Mouse (Mus musculus): ENCODE measurements around the gene Dtnb.

The Dtnb gene

GRCm38 (mm10) chr12:3572581-3573397 lies 608 bp downstream of the Dtnb start:
- peak; percentile 66 to 76 for DNase-seq

GRCm38 (mm10) chr12:3573410-3573809 lies 1.2 kb downstream of the Dtnb start:
- DNase-seq, result no peak

GRCm38 (mm10) chr12:3574670-3575069 lies 2.5 kb downstream of the Dtnb start:
- no peak for DNase-seq

GRCm38 (mm10) chr12:3579958-3580530 lies 7.9 kb downstream of the Dtnb start:
- DNase-seq, result no peak

- DNase-seq, result no peak
Measured at GRCm38 (mm10) chr12:3582604-3583003, 10.4 kb downstream of the Dtnb start.

GRCm38 (mm10) chr12:3585525-3585924 lies 13.3 kb downstream of the Dtnb start:
- DNase-seq, result no peak

GRCm38 (mm10) chr12:3587010-3587409 lies 14.8 kb downstream of the Dtnb start:
- DNase-seq, result no peak

- DNase-seq, result no peak
Measured at GRCm38 (mm10) chr12:3590039-3590438, 17.9 kb downstream of the Dtnb start.

GRCm38 (mm10) chr12:3591595-3591994 lies 19.4 kb downstream of the Dtnb start:
- no peak for DNase-seq

GRCm38 (mm10) chr12:3602786-3603185 lies 30.6 kb downstream of the Dtnb start:
- no peak for DNase-seq

- no peak for DNase-seq
Measured at GRCm38 (mm10) chr12:3606202-3606601, 34.0 kb downstream of the Dtnb start.

GRCm38 (mm10) chr12:3609747-3610146 lies 37.6 kb downstream of the Dtnb start:
- no peak for DNase-seq

- DNase-seq, result no peak
Measured at GRCm38 (mm10) chr12:3611871-3612270, 39.7 kb downstream of the Dtnb start.

GRCm38 (mm10) chr12:3615041-3615440 lies 42.9 kb downstream of the Dtnb start:
- DNase-seq, result no peak

GRCm38 (mm10) chr12:3618144-3619020 lies 46.2 kb downstream of the Dtnb start:
- no peak for DNase-seq

GRCm38 (mm10) chr12:3619021-3619367 lies 46.8 kb downstream of the Dtnb start:
- DNase-seq, result no peak

- DNase-seq, result no peak
Measured at GRCm38 (mm10) chr12:3626880-3627279, 54.7 kb downstream of the Dtnb start.

GRCm38 (mm10) chr12:3641931-3642330 lies 69.8 kb downstream of the Dtnb start:
- no peak for DNase-seq

GRCm38 (mm10) chr12:3656799-3657198 lies 84.6 kb downstream of the Dtnb start:
- no peak for DNase-seq

GRCm38 (mm10) chr12:3657234-3657633 lies 85.1 kb downstream of the Dtnb start:
- DNase-seq, result no peak

- no peak for DNase-seq
Measured at GRCm38 (mm10) chr12:3657786-3658185, 85.6 kb downstream of the Dtnb start.

- no peak for DNase-seq
Measured at GRCm38 (mm10) chr12:3659554-3660311, 87.6 kb downstream of the Dtnb start.

All from thymus, postnatal 36 days (tissue).